Mouse (Mus musculus) left cerebral cortex, postnatal 10 days (tissue): ENCODE measurements around the gene Actc1. TPM values are rescaled to one million over a fixed set of nuclear protein-coding genes. Genes with fewer than 3 reads are reported as not detected.

ENCODE experiments used
- DNase-seq, 2 experiments: peaks; one replicate each; pipeline ENCODE4 v3.0.0; 2021 to 2022; ENCODE audit warnings: low spot score in 2 of 2, mixed read lengths in 1 of 2; ENCODE audit errors: extremely low spot score in 1 of 2
- intact Hi-C: fragments of 180-260 bp; cut with DNase I; formaldehyde crosslinking; loops from one replicate; pipeline ENCODE4 v1.15.1; 2025
- total RNA-seq, 2 experiments: library from RNA; stranded (reverse); gene quantifications; 2 replicates each; pipeline ENCODE4 v1.2.3; 2021

Gene Actc1
- total RNA-seq, 2 experiments from 2014 or later: not detected

DNA sequence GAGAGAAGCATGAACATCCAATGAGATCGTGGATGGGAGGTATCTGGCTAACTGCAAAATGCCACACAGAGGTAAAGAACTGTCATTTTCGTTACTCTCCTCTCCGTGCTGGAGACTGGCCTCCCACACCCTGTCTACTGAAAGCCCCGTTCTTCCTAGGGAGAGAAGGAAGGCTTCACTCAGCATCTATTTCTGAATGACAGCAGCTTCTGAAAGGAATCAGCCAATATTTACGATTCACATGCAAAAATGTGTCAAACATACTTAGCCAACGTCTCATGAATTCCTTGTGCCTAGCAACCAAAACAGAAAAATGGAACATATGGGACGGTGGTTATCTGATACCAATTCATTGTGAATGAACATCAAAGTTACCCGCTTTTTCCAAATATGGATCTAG lies 55.9 kb downstream of the Actc1 start:
- DNase-seq: no peak
- intact Hi-C loops: no loop called here

Other genes starting within 250 kb of the Actc1 start
- 100 to 1,000 TPM; 372 to 397 TPM for gene Scg5, start 224.4 kb downstream of the Actc1 start, total RNA-seq
- gene Arhgap11a, start 204.9 kb downstream of the Actc1 start, total RNA-seq: 1 to 10 TPM; 4.7 to 4.8 TPM
- gene Gjd2, start 39.9 kb downstream of the Actc1 start, total RNA-seq: 10 to 100 TPM; 25.0 to 25.2 TPM
- 10 to 100 TPM; 24.8 to 27.7 TPM for gene Aqr, start 133.5 kb upstream of the Actc1 start, total RNA-seq
- gene Zfp770, start 147.9 kb upstream of the Actc1 start, total RNA-seq: 10 to 100 TPM; 29.3 to 30.8 TPM